8 mouse cellular contexts compared by ENCODE assay signal in genomic region chr9:62522791-62523471, GRCm38 (mm10). TPM values are rescaled to one million over a fixed set of nuclear protein-coding genes. Genes with fewer than 3 reads are reported as not detected.
DNase-seq lines count a peak whose midpoint lies in the region; ATAC-seq and TF ChIP-seq lines count a peak whose summit lies in the region.

No protein-coding gene starts in this region.

- H3K27me3 ChIP-seq in heart, embryonic 15.5 days: no peaks in the 10 kb centered on the region
- no peaks in the 10 kb centered on the region for H3K27me3 ChIP-seq in kidney, postnatal 0 days (ENCODE audit: insufficient read depth, low read length)
- H3K27me3 ChIP-seq in midbrain, embryonic 13.5 days: peaks cover 6% of the 10 kb centered on the region
- no peaks in the 10 kb centered on the region for H3K27me3 ChIP-seq in thymus, adult 2 months (ENCODE audit: control insufficient read depth, insufficient read depth, low read length)

- no peak for TF ChIP-seq CTCF in cortical plate, adult 2 months (IDR thresholded peaks at IDR 0.05; ENCODE audit: extremely low read depth, insufficient read depth, low read length)
- no peak for TF ChIP-seq CTCF in kidney, postnatal 0 days (IDR thresholded peaks at IDR 0.05; ENCODE audit: low read depth)
- TF ChIP-seq CTCF in thymus, adult 2 months (IDR thresholded peaks at IDR 0.05; ENCODE audit: borderline replicate concordance, control insufficient read depth, extremely low read depth, insufficient read depth, low read length, poor library complexity): no peak

- H3K4me1 ChIP-seq in cortical plate, adult 2 months (ENCODE audit: control insufficient read depth, insufficient read depth, low read length): peaks cover 22% of the 10 kb centered on the region
- peaks cover 63% of the 10 kb centered on the region for H3K4me1 ChIP-seq in heart, embryonic 15.5 days (replicated peaks)
- H3K4me1 ChIP-seq in kidney, postnatal 0 days (replicated peaks; ENCODE audit: insufficient read depth, low read length): peaks cover 27% of the 10 kb centered on the region
- peaks cover 100% of the 10 kb centered on the region for H3K4me1 ChIP-seq in midbrain, embryonic 13.5 days (replicated peaks)
- H3K4me1 ChIP-seq in thymus, adult 2 months (replicated peaks; ENCODE audit: control insufficient read depth, insufficient read depth, low read length): peaks cover 13% of the 10 kb centered on the region; the same call in 1 of the 2 replicates

- peak; percentile 58; the same call in 1 of the 2 replicates for ATAC-seq in heart, embryonic 15.5 days (replicated peaks; ENCODE audit: insufficient number of reproducible peaks, insufficient read depth, low FRiP score, low read depth)
- no peak for ATAC-seq in kidney, postnatal 0 days (replicated peaks; ENCODE audit: low FRiP score, low read depth)
- no peak for ATAC-seq in midbrain, embryonic 13.5 days

- 36% methylated on average over 15 of the region's 15 CpGs for WGBS in heart, embryonic 15.5 days
- WGBS in kidney, postnatal 0 days: 48% methylated on average over 15 of the region's 15 CpGs
- WGBS in midbrain, embryonic 13.5 days: 23% methylated on average over 15 of the region's 15 CpGs
- WGBS in thymus, adult 2 months: 70% methylated on average over 15 of the region's 15 CpGs

- peak overlapping the region; percentile 7; the same call in 1 of the 2 replicates for H3K27ac ChIP-seq in cortical plate, adult 2 months (ENCODE audit: insufficient read depth, low read length)
- peak overlapping the region; percentile 66 for H3K27ac ChIP-seq in heart, embryonic 15.5 days
- H3K27ac ChIP-seq in kidney, postnatal 0 days: peak overlapping the region; percentile 68
- peak overlapping the region; percentile 45; the same call in 1 of the 2 replicates for H3K27ac ChIP-seq in midbrain, embryonic 13.5 days
- no peak overlapping the region for H3K27ac ChIP-seq in thymus, adult 2 months (ENCODE audit: control insufficient read depth, insufficient read depth, low read length)

- H3K9ac ChIP-seq in heart, embryonic 15.5 days: peak overlapping the region; percentile 13; the same call in 1 of the 2 replicates
- H3K9ac ChIP-seq in kidney, postnatal 0 days (ENCODE audit: low read depth, low read length): no peak overlapping the region
- peak overlapping the region; percentile 36; the same call in 1 of the 2 replicates for H3K9ac ChIP-seq in midbrain, embryonic 13.5 days (replicated peaks)

- TF ChIP-seq POLR2A in cortical plate, adult 2 months (IDR thresholded peaks at IDR 0.05; ENCODE audit: extremely low read depth, insufficient read depth, low read length): no peak
- TF ChIP-seq POLR2A in thymus, adult 2 months (IDR thresholded peaks at IDR 0.05; ENCODE audit: control insufficient read depth, extremely low read depth, insufficient read depth, low read length, poor library complexity): no peak

- H3K4me2 ChIP-seq in heart, embryonic 15.5 days: no peak overlapping the region
- H3K4me2 ChIP-seq in kidney, postnatal 0 days (ENCODE audit: low read length): peak overlapping the region; percentile 30
- no peak overlapping the region for H3K4me2 ChIP-seq in midbrain, embryonic 13.5 days (replicated peaks)

- DNase-seq in adrenal gland, adult 8-10 months: peak; percentile 51
- DNase-seq in kidney, postnatal 0 days (ENCODE audit: low spot score): peak; percentile 68
- DNase-seq in spleen, postnatal 14 days (ENCODE audit: low spot score in 2 of 2): no peak
- no peak for DNase-seq in T-cell, adult 2 months (ENCODE audit: low spot score)
- DNase-seq in thymus, adult 2 months: no peak

- no peaks in the 10 kb centered on the region for H3K36me3 ChIP-seq in heart, embryonic 15.5 days
- no peaks in the 10 kb centered on the region for H3K36me3 ChIP-seq in kidney, postnatal 0 days (ENCODE audit: insufficient read depth, low read length)
- no peaks in the 10 kb centered on the region; the same call in 1 of the 2 replicates for H3K36me3 ChIP-seq in midbrain, embryonic 13.5 days
- no peaks in the 10 kb centered on the region for H3K36me3 ChIP-seq in thymus, adult 2 months (ENCODE audit: control insufficient read depth, insufficient read depth, low read length)

- no peaks in the 10 kb centered on the region for H3K9me3 ChIP-seq in heart, embryonic 15.5 days (replicated peaks)
- H3K9me3 ChIP-seq in kidney, postnatal 0 days (replicated peaks; ENCODE audit: low read length): no peaks in the 10 kb centered on the region
- no peaks in the 10 kb centered on the region for H3K9me3 ChIP-seq in midbrain, embryonic 13.5 days

- H3K4me3 ChIP-seq in cortical plate, adult 2 months (ENCODE audit: insufficient read depth, low read length): no peak overlapping the region
- H3K4me3 ChIP-seq in heart, embryonic 15.5 days: no peak overlapping the region
- H3K4me3 ChIP-seq in kidney, postnatal 0 days (replicated peaks; ENCODE audit: low read depth, low read length): no peak overlapping the region
- H3K4me3 ChIP-seq in midbrain, embryonic 13.5 days (replicated peaks): no peak overlapping the region
- no peak overlapping the region for H3K4me3 ChIP-seq in thymus, adult 2 months (ENCODE audit: control insufficient read depth, insufficient read depth, low read length)

RNA-seq across cellular contexts. Expression of gene Coro2b, which starts 13.9 kb away (rescaled TPM):
- 10 to 100 TPM; 12.4 to 20.2 (median 18.2) TPM for total RNA-seq in adrenal gland, adult 8-10 months (2022)
- 130 and 131 TPM in 2 replicates for polyA plus RNA-seq in cortical plate, adult 2 months (2012; rRNA removed)
- polyA plus RNA-seq in heart, embryonic 15.5 days (2015; fragmentation: Nextera tagmentation; extraction: Ambion mirVana): 5.7 and 8.4 TPM in 2 replicates
- 11.0 and 12.0 TPM in 2 replicates for polyA plus RNA-seq in kidney, postnatal 0 days (2015; fragmentation: Nextera tagmentation; extraction: Ambion mirVana)
- polyA plus RNA-seq in midbrain, embryonic 13.5 days (2015; fragmentation: Nextera tagmentation; extraction: Ambion mirVana): 28.4 and 34.7 TPM in 2 replicates
- 18.1 and 18.2 TPM in 2 replicates for polyA plus RNA-seq in thymus, adult 2 months (2012; rRNA removed)

Comparison
In these comparisons a context has a peak if more than half of its experiments do, and no peak if none do; other contexts are left out.
1. DNase-seq: peak in adrenal gland, adult 8-10 months (single experiment) and kidney, postnatal 0 days (single experiment); none in spleen, postnatal 14 days (0 of 2), T-cell, adult 2 months (single experiment) and thymus, adult 2 months (single experiment).